Mouse (Mus musculus) G1E (cell line): Measurements from ENCODE around the gene Enpp5. TPM values are rescaled to one million over a fixed set of nuclear protein-coding genes. Genes with fewer than 3 reads are reported as not detected.

Experiments used
- ATAC-seq: 2 replicates; pipeline ENCODE4 v1.8.0; 2016; ENCODE audit warnings: mild to moderate bottlenecking; ENCODE audit not compliant: insufficient number of reproducible peaks, poor library complexity, low FRiP score, severe bottlenecking; ENCODE audit errors: extremely low read depth
- DNase-seq: peaks from one replicate; pipeline ENCODE4 v3.0.0; 2012; ENCODE audit warnings: low spot score
- H3K27me3 ChIP-seq: 2 replicates; pipeline ENCODE4 v1.6.1; 2012; ENCODE audit warnings: mild to moderate bottlenecking, low read length, inconsistent platforms; ENCODE audit not compliant: insufficient read depth
- H3K36me3 ChIP-seq: replicated peaks from 2 replicates; pipeline ENCODE3; 2012; ENCODE audit warnings: mild to moderate bottlenecking, inconsistent platforms
- H3K4me1 ChIP-seq: 2 replicates; pipeline ENCODE4 v1.6.1; 2012; ENCODE audit warnings: low read depth, low read length, inconsistent platforms, mixed read lengths; ENCODE audit not compliant: insufficient read depth
- H3K4me3 ChIP-seq: 2 replicates; pipeline ENCODE4 v1.5.1; 2012; ENCODE audit warnings: low read depth, mild to moderate bottlenecking, inconsistent platforms, low read length, moderate library complexity, mixed read lengths
- H3K9me3 ChIP-seq: replicated peaks from 2 replicates; pipeline ENCODE4 v1.6.1; 2012; ENCODE audit warnings: inconsistent platforms
- CTCF ChIP-seq: IDR thresholded peaks from 2 replicates; pipeline ENCODE4 v1.5.1; 2012; ENCODE audit warnings: low read depth, low read length, inconsistent platforms, mixed read lengths
- GATA1 ChIP-seq: IDR thresholded peaks from 2 replicates; pipeline ENCODE4 v1.6.1; 2012; ENCODE audit warnings: borderline replicate concordance, low read length, inconsistent platforms, mixed read lengths
- GATA2 ChIP-seq: IDR thresholded peaks from 2 replicates; pipeline ENCODE4 v1.6.1; 2012; ENCODE audit warnings: low read depth, low read length, inconsistent platforms, borderline replicate concordance
- POLR2AphosphoS5 ChIP-seq: IDR thresholded peaks from 2 replicates; pipeline ENCODE4 v1.6.1; 2012; ENCODE audit warnings: low read depth, low read length, inconsistent platforms; ENCODE audit not compliant: insufficient replicate concordance
- TAL1 ChIP-seq: conservative IDR thresholded peaks from 2 replicates; pipeline ENCODE4 v1.6.1; 2012; ENCODE audit warnings: low read depth, low read length, inconsistent platforms, mixed read lengths
- polyA plus RNA-seq: library from polyadenylated mRNA; stranded (reverse); fragments of >175 nt; gene quantifications from 2 replicates; pipeline ENCODE4 v1.2.3, GENCODE M21; 2012
- total RNA-seq, 2 experiments: library from RNA; stranded (forward) in 1 of 2; stranded (reverse) in 1 of 2; fragments of 200-1000 nt in 1 of 2; fragments of >200 nt in 1 of 2; fragmentation: Nextera tagmentation in 1 of 2; gene quantifications; 2 replicates each; pipeline ENCODE4 v1.2.3; 2014 to 2017

Enpp5 gene
- total and polyA plus RNA-seq, 3 experiments: 0.16 TPM; not detected in 2

DNA sequence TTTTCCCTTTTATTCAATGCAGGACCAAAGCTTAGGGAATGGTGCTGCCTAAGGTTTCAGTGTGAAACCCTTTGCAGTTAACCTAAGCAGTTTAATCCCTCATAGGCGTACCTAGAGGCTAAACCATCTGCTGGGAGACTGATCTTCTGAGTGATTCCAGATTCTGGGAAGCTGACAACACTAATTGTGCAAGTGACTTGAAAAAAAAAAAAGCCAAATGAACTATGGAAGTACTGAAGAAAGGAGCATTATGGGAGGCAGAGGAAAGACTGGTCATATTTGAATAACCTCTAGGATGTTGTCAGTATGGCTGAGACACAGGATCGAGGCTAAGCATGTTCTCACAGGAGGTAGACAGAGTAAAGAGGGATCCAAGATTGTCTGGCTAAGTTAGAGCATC lies 36.3 kb upstream of the Enpp5 start:
- no peak for TF ChIP-seq TAL1
- no peak for TF ChIP-seq CTCF
- TF ChIP-seq GATA1: no peak
- no peak for TF ChIP-seq GATA2
- TF ChIP-seq POLR2AphosphoS5: no peak
- no peak overlapping the region for H3K4me3 ChIP-seq
- H3K36me3 ChIP-seq: no peaks in the 10 kb centered on the region
- ATAC-seq: no peak
- no peaks in the 10 kb centered on the region for H3K4me1 ChIP-seq
- H3K27me3 ChIP-seq: no peaks in the 10 kb centered on the region
- peaks cover 30% of the 10 kb centered on the region for H3K9me3 ChIP-seq
- no peak for DNase-seq

GRCm38 (mm10) chr17:44042861-44043260 lies 35.8 kb upstream of the Enpp5 start:
- Histone ChIP-seq H3K4me3 (no peak overlapping the region), H3K9me3 (peaks cover 29% of the 10 kb centered on the region), H3K27me3 (no peaks in the 10 kb centered on the region), H3K36me3 (no peaks in the 10 kb centered on the region), H3K4me1 (no peaks in the 10 kb centered on the region)
- ATAC-seq: no peak
- no peak for TF ChIP-seq GATA2
- TF ChIP-seq GATA1: no peak
- TF ChIP-seq CTCF: no peak
- no peak for TF ChIP-seq TAL1
- no peak for TF ChIP-seq POLR2AphosphoS5
- no peak for DNase-seq

- H3K4me3 ChIP-seq: no peak overlapping the region
- H3K27me3 ChIP-seq: no peaks in the 10 kb centered on the region
- DNase-seq (no peak), ATAC-seq (no peak)
- TF ChIP-seq TAL1 (no peak), GATA1 (no peak), GATA2 (no peak), CTCF (no peak), POLR2AphosphoS5 (no peak)
- no peaks in the 10 kb centered on the region for H3K36me3 ChIP-seq
- H3K4me1 ChIP-seq: no peaks in the 10 kb centered on the region
- peaks cover 30% of the 10 kb centered on the region for H3K9me3 ChIP-seq
Measured at GRCm38 (mm10) chr17:44053427-44053826, 25.2 kb upstream of the Enpp5 start.

- Histone ChIP-seq H3K4me1 (no peaks in the 10 kb centered on the region), H3K4me3 (no peak overlapping the region), H3K27me3 (no peaks in the 10 kb centered on the region), H3K9me3 (peaks cover 35% of the 10 kb centered on the region), H3K36me3 (no peaks in the 10 kb centered on the region)
- no peak for TF ChIP-seq POLR2AphosphoS5
- TF ChIP-seq TAL1: no peak
- no peak for TF ChIP-seq GATA1
- no peak for TF ChIP-seq CTCF
- no peak for TF ChIP-seq GATA2
- ATAC-seq: no peak
- DNase-seq: no peak
Measured at GRCm38 (mm10) chr17:44057123-44057522, 21.5 kb upstream of the Enpp5 start.

- no peak for ATAC-seq
- TF ChIP-seq TAL1: no peak
- TF ChIP-seq CTCF: no peak
- no peak for TF ChIP-seq GATA2
- no peak for TF ChIP-seq GATA1
- TF ChIP-seq POLR2AphosphoS5: no peak
- no peaks in the 10 kb centered on the region for H3K27me3 ChIP-seq
- H3K9me3 ChIP-seq: peaks cover 38% of the 10 kb centered on the region
- H3K36me3 ChIP-seq: no peaks in the 10 kb centered on the region
- no peak for DNase-seq
- no peak overlapping the region for H3K4me3 ChIP-seq
- H3K4me1 ChIP-seq: no peaks in the 10 kb centered on the region
Measured at GRCm38 (mm10) chr17:44058145-44058544, 20.5 kb upstream of the Enpp5 start.

DNA sequence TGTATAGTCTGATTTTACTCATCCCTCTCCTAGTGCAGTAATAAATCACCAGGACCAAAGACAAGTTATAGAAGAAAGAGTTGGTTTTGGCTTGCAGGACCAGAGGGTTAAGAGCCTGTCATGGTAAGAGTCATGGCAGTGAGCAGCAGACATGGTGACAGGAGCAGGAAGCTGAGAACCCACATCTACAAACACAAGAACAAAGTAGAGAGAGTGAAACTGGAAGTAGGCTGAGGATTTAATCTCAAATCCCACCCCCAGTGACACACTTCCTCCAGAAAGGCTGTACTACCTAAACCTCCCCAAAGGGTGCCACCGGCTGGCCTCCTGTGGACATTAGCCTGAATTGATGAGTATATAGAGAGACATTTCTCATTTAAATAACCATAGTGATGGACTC lies 17.8 kb upstream of the Enpp5 start:
- ATAC-seq (no peak), DNase-seq (no peak)
- no peak overlapping the region for H3K4me3 ChIP-seq
- TF ChIP-seq TAL1: no peak
- TF ChIP-seq GATA2: no peak
- no peak for TF ChIP-seq POLR2AphosphoS5
- no peak for TF ChIP-seq GATA1
- TF ChIP-seq CTCF: no peak
- H3K27me3 ChIP-seq: no peaks in the 10 kb centered on the region
- peaks cover 32% of the 10 kb centered on the region for H3K9me3 ChIP-seq
- H3K36me3 ChIP-seq: no peaks in the 10 kb centered on the region
- H3K4me1 ChIP-seq: no peaks in the 10 kb centered on the region

DNA sequence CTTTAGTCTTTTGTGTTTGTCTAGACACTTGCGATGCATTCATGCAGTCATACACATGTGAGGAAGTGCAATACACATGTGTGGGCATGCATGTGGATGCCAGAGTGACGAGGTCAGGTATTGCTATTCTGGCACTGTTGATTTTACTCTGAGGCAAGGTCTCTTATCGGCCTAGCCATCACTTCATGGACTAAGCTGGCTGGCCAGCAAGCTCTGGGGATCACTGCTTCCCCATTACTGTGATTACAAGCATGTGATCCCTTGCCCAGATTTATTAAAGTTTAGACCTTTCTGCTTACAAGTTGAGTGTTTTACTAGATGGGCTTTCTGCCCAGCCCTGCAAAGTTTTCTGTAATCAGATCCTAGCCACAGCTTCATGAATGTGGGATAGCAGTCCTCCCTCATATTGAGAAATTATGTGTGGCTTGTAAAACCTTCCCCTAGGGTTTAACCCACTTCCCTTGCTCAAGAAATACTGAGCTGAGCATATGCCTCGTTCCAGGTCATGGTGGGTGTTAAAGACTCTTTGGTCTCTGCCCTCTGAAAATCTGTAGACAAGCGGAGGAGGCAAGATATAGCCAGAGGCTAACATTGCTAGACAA lies 17.2 kb upstream of the Enpp5 start:
- Histone ChIP-seq H3K4me1 (no peaks in the 10 kb centered on the region), H3K27me3 (no peaks in the 10 kb centered on the region), H3K9me3 (peaks cover 31% of the 10 kb centered on the region), H3K4me3 (no peak overlapping the region), H3K36me3 (no peaks in the 10 kb centered on the region)
- DNase-seq: no peak
- ATAC-seq: no peak
- TF ChIP-seq GATA2 (no peak), TAL1 (no peak), GATA1 (no peak), POLR2AphosphoS5 (no peak), CTCF (no peak)
